Mouse (Mus musculus) cerebellum, adult 18-20 months (tissue): Measurements from ENCODE around the gene 4930430A15Rik.

ENCODE experiments used
- DNase-seq, 2 experiments: peaks; one replicate each; pipeline ENCODE4 v3.0.0; 2021

The 4930430A15Rik gene

DNA sequence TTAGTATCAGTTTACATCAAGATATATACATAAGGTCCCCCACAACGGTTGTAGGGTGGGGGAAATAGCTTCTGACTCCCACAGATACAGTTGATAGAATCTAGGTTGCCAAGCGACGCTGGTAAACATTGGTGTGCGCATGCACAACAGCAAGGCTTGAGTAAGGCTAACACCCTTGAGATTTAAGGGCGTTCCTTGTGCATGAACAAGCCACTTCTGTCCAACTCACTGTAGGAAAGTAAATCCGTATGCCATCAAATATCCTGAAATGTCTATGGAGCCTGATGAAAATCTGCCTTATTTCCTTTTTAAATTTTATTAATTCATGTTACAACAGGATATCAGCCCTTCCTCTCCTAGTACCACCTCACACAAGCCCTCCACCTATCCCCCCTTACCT, at the start of gene 4930430A15Rik:
TSS of gene 4930430A15Rik (minus strand) at position 101 of the 400 bp plus-strand sequence.
- DNase-seq = no peak

DNA sequence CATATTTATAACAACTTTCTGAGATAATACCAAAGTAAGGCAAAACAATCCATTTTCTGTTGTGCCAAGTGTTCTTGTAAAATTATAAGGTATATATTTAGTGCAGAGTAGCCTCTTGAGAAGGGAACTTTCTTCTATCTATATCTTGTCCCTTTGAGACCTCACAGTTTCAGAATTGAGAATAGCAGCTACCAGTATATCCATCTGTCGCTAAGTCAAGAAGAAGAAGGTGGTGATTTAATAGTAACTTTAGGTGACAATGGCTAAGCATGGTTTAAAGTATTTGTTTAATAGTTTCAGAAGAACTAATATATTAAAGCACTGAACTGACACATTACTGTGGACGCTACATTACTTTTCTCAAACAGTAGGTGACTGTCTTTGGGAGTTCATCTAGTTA, 44.6 kb upstream of the 4930430A15Rik start, which contains the start of gene Olfr1277:
TSS of gene Olfr1277 (minus strand) at position 101 of the 400 bp plus-strand sequence.
- DNase-seq = no peak

DNA sequence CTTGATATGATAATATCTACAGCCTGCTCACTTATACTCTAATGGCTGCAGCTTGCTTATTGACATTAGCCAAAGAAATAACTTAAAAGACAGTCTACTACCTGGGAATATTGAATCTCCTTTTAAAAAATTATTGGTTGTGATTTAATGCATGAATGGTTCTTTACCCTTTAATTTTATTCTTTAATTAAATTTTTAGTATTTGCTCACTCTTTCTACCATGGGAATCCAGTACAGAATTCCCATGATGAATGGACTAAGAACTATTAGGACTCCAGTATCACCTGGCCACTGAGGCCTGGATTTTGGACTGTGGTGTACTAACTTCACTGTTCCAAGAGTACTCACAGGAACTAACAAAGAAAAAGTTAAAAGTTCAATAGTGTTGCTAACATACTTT, 24.8 kb upstream of the 4930430A15Rik start, which contains the start of gene Olfr1276:
TSS of gene Olfr1276 (plus strand) at position 301 of the 400 bp plus-strand sequence.
- no peak for DNase-seq

GRCm38 (mm10) chr2:111235186-111235585, 5.8 kb upstream of the 4930430A15Rik start, which contains the start of gene Olfr1275:
TSS of gene Olfr1275 (minus strand) at chr2:111235286.
- no peak for DNase-seq

GRCm38 (mm10) chr2:111182068-111182467, 47.3 kb downstream of the 4930430A15Rik start:
- no peak for DNase-seq

- DNase-seq = no peak
Observed at GRCm38 (mm10) chr2:111152836-111153235, 76.6 kb downstream of the 4930430A15Rik start, which contains the start of gene Gm15130. TSS of gene Gm15130 (minus strand) at chr2:111152936.

GRCm38 (mm10) chr2:111135739-111136138, 93.7 kb downstream of the 4930430A15Rik start:
- DNase-seq = no peak
